In genomic region chr1:135765645-135766591, GRCm38 (mm10) we compare ENCODE assay signal across 8 mouse cellular contexts. TPM values are rescaled to one million over a fixed set of nuclear protein-coding genes. Genes with fewer than 3 reads are reported as not detected.
A peak's percentile ranks its signal among the peaks of the same experiment; 100 is the strongest.
DNase-seq lines count a peak whose midpoint lies in the region; ATAC-seq and TF ChIP-seq lines count a peak whose summit lies in the region.

Gene Phlda3 (plus strand): TSS chr1:135766119.

- H3K4me2 ChIP-seq in hindbrain, embryonic 11.5 days (replicated peaks; ENCODE audit: low read depth, low read length): peak within 1 kb of the TSS; percentile 96

- peak; percentile 76 for DNase-seq in MEL (ENCODE audit: low read depth, low spot score)
- peak; percentile 72 for DNase-seq in c-Kit-positive CD71-positive TER-119-positive erythroid progenitor cells, embryonic 14.5 days (ENCODE audit: low spot score)
- DNase-seq in frontal cortex, postnatal 10 days (ENCODE audit: low spot score in 2 of 2): peak; percentile 46 to 50
- DNase-seq in hindbrain, embryonic 11.5 days (ENCODE audit: low spot score): peak; percentile 77
- DNase-seq in layer of hippocampus, postnatal 14 days (ENCODE audit: low spot score in 2 of 2): peak; percentile 41 to 46
- peak; percentile 79 for DNase-seq in lung, postnatal 25 days (ENCODE audit: low spot score)
- peak; percentile 69 for DNase-seq in right cerebral cortex, adult 18-20 months
- peak; percentile 83 for DNase-seq in urinary bladder, postnatal 25 days (ENCODE audit: low spot score)

- peak in 1 of 2 experiments; percentile 44; a peak in 1 of 4 replicates for TF ChIP-seq POLR2A in MEL (IDR thresholded peaks at IDR 0.05; ENCODE audit: control insufficient read depth in 1 of 2, insufficient read depth in 1 of 2, low read depth in 1 of 2, low read length in 2 of 2, poor library complexity in 1 of 2)

- no peak within 1 kb of the TSS for H3K27ac ChIP-seq in MEL (ENCODE audit: control insufficient read depth, low read depth, low read length)
- H3K27ac ChIP-seq in hindbrain, embryonic 11.5 days (ENCODE audit: low read depth, low read length): peak within 1 kb of the TSS; percentile 62

- H3K9ac ChIP-seq in MEL (ENCODE audit: control insufficient read depth, low read depth, low read length, poor library complexity, severe bottlenecking): peak within 1 kb of the TSS; percentile 82
- peak within 1 kb of the TSS; percentile 74 for H3K9ac ChIP-seq in hindbrain, embryonic 11.5 days (ENCODE audit: low read depth, low read length)

- peaks cover 8% of the 10 kb centered on the region for H3K79me2 ChIP-seq in MEL (ENCODE audit: control insufficient read depth, insufficient read depth, low read length, poor library complexity)

- H3K36me3 ChIP-seq in MEL (ENCODE audit: control insufficient read depth in 1 of 2, insufficient read depth in 2 of 2, low read length in 2 of 2): peaks cover 0 to 18% of the 10 kb centered on the region in 2 experiments; a peak in 2 of 4 replicates
- no peaks in the 10 kb centered on the region for H3K36me3 ChIP-seq in hindbrain, embryonic 11.5 days (ENCODE audit: control insufficient read depth, insufficient read depth, low read length)

- under 1% methylated on average over 85 of the region's 90 CpGs for WGBS in hindbrain, embryonic 11.5 days

- TF ChIP-seq RAD21 in MEL (IDR thresholded peaks at IDR 0.05; ENCODE audit: low read depth, low read length): no peak

- no peak for TF ChIP-seq EP300 in MEL (IDR thresholded peaks at IDR 0.05; ENCODE audit: low read depth in 1 of 2, low read length in 2 of 2)

- peak within 1 kb of the TSS; percentile 71 to 97 for H3K4me3 ChIP-seq in MEL (ENCODE audit: control insufficient read depth in 1 of 2, insufficient read depth in 1 of 2, low read depth in 2 of 2, low read length in 2 of 2)
- H3K4me3 ChIP-seq in hindbrain, embryonic 11.5 days (ENCODE audit: low read depth, low read length): peak within 1 kb of the TSS; percentile 60

- no peaks in the 10 kb centered on the region for H3K9me3 ChIP-seq in MEL (replicated peaks; ENCODE audit: insufficient read depth, low read length)
- H3K9me3 ChIP-seq in hindbrain, embryonic 11.5 days (ENCODE audit: control insufficient read depth, low read length): no peaks in the 10 kb centered on the region

- H3K4me1 ChIP-seq in MEL (ENCODE audit: control insufficient read depth in 1 of 2, insufficient read depth in 2 of 2, low read length in 2 of 2): peaks cover 12 to 26% of the 10 kb centered on the region in 2 experiments
- H3K4me1 ChIP-seq in hindbrain, embryonic 11.5 days (replicated peaks; ENCODE audit: control insufficient read depth, insufficient read depth, low read length): 0 out of 2 replicates have a peak, but pooled peaks cover 10% of the 10 kb centered on the region

- peak; percentile 83 for ATAC-seq in hindbrain, embryonic 11.5 days (ENCODE audit: low FRiP score)

- no peak for TF ChIP-seq CTCF in MEL (IDR thresholded peaks at IDR 0.05 in 2 of 3, conservative IDR thresholded peaks at IDR 0.05 in 1 of 3; ENCODE audit: control insufficient read depth in 1 of 3, insufficient read depth in 1 of 3, low read depth in 2 of 3, low read length in 3 of 3, poor library complexity in 1 of 3, severe bottlenecking in 1 of 3)

- no peaks in the 10 kb centered on the region; a peak in 2 of 4 replicates for H3K27me3 ChIP-seq in MEL (ENCODE audit: control insufficient read depth in 1 of 2, insufficient read depth in 2 of 2, low read length in 2 of 2)
- 0 out of 2 replicates have a peak, but pooled peaks cover 2% of the 10 kb centered on the region for H3K27me3 ChIP-seq in hindbrain, embryonic 11.5 days (ENCODE audit: control insufficient read depth, insufficient read depth, low read length)

TF ChIP-seq in MEL, 35 proteins besides CTCF, POLR2A, EP300 and RAD21:
- TF ChIP-seq MAZ (IDR thresholded peaks at IDR 0.05; ENCODE audit: low read depth, low read length): peak; percentile 59
- no peak for TF ChIP-seq TBP (IDR thresholded peaks at IDR 0.05; ENCODE audit: low read depth, low read length)
- TF ChIP-seq TCF12 (IDR thresholded peaks at IDR 0.05; ENCODE audit: low read depth, low read length): no peak
- TF ChIP-seq JUND (IDR thresholded peaks at IDR 0.05; ENCODE audit: low read depth, low read length): no peak
- TF ChIP-seq SIN3A (IDR thresholded peaks at IDR 0.05; ENCODE audit: low read length): no peak; the same call in 1 of the 2 replicates
- no peak for TF ChIP-seq RCOR1 (IDR thresholded peaks at IDR 0.05; ENCODE audit: low read depth, low read length)
- TF ChIP-seq ETS1 (IDR thresholded peaks at IDR 0.05; ENCODE audit: low read depth, low read length): 0 out of 2 replicates have a peak, but pooled peaks have one; percentile 6
- TF ChIP-seq HCFC1 (IDR thresholded peaks at IDR 0.05; ENCODE audit: low read depth, low read length): no peak; the same call in 1 of the 2 replicates
- TF ChIP-seq MXI1 (IDR thresholded peaks at IDR 0.05; ENCODE audit: low read depth, low read length): no peak; the same call in 1 of the 2 replicates
- no peak for TF ChIP-seq MAFK (IDR thresholded peaks at IDR 0.05; ENCODE audit: borderline replicate concordance, low read depth, low read length)
- no peak for TF ChIP-seq MYC (IDR thresholded peaks at IDR 0.05; ENCODE audit: low read depth, low read length)
- no peak for TF ChIP-seq POLR2AphosphoS2 (IDR thresholded peaks at IDR 0.05; ENCODE audit: low read length)
- TF ChIP-seq USF1 (IDR thresholded peaks at IDR 0.05; ENCODE audit: low read depth, low read length): no peak
- TF ChIP-seq UBTF (IDR thresholded peaks at IDR 0.05; ENCODE audit: borderline replicate concordance, insufficient read depth, low read depth, low read length): peak; percentile 81; the same call in 1 of the 2 replicates
- no peak for TF ChIP-seq CHD2 (IDR thresholded peaks at IDR 0.05; ENCODE audit: low read length)
- TF ChIP-seq USF2 (IDR thresholded peaks at IDR 0.05; ENCODE audit: borderline replicate concordance in 1 of 2, insufficient read depth in 1 of 2, low read depth in 1 of 2, low read length in 2 of 2): no peak
- peak; percentile 51; the same call in 1 of the 2 replicates for TF ChIP-seq MAX (IDR thresholded peaks at IDR 0.05; ENCODE audit: low read length)
- TF ChIP-seq CHD1 (IDR thresholded peaks at IDR 0.05; ENCODE audit: low read depth, low read length): no peak
- no peak for TF ChIP-seq POLR2AphosphoS5 (IDR thresholded peaks at IDR 0.05; ENCODE audit: borderline replicate concordance, low read depth, low read length)
- TF ChIP-seq SMC3 (IDR thresholded peaks at IDR 0.05; ENCODE audit: low read depth, low read length): no peak
- no peak for TF ChIP-seq MEF2A (IDR thresholded peaks at IDR 0.05; ENCODE audit: extremely low read depth, insufficient replicate concordance, low read depth, low read length, poor library complexity, severe bottlenecking)
- TF ChIP-seq BHLHE40 (IDR thresholded peaks at IDR 0.05; ENCODE audit: borderline replicate concordance, low read depth, low read length): no peak
- no peak for TF ChIP-seq ZKSCAN1 (IDR thresholded peaks at IDR 0.05; ENCODE audit: low read depth, low read length)
- TF ChIP-seq ELF1 (IDR thresholded peaks at IDR 0.05; ENCODE audit: low read depth, low read length): peak; percentile 14; the same call in 1 of the 2 replicates
- no peak for TF ChIP-seq GATA1 (IDR thresholded peaks at IDR 0.05; ENCODE audit: low read depth, low read length)
- TF ChIP-seq ZNF384 (IDR thresholded peaks at IDR 0.05; ENCODE audit: low read depth, low read length): no peak
- no peak for TF ChIP-seq E2F4 (IDR thresholded peaks at IDR 0.05; ENCODE audit: borderline replicate concordance, low read depth, low read length)
- TF ChIP-seq NELFE (IDR thresholded peaks at IDR 0.05; ENCODE audit: low read depth, low read length): 0 out of 2 replicates have a peak, but pooled peaks have one; percentile 40
- TF ChIP-seq GABPA (IDR thresholded peaks at IDR 0.05; ENCODE audit: low read depth, low read length): no peak
- TF ChIP-seq ZMIZ1 (IDR thresholded peaks at IDR 0.05; ENCODE audit: low read depth, low read length): no peak
- no peak for TF ChIP-seq MYB (IDR thresholded peaks at IDR 0.05; ENCODE audit: low read depth, low read length)
- TF ChIP-seq KAT2A (conservative IDR thresholded peaks at IDR 0.05; ENCODE audit: low read depth, low read length): no peak
- TF ChIP-seq ZC3H11A (IDR thresholded peaks at IDR 0.05; ENCODE audit: low read depth, low read length): no peak
- TF ChIP-seq TAL1 (IDR thresholded peaks at IDR 0.05; ENCODE audit: low read length): no peak
- TF ChIP-seq NRF1 (IDR thresholded peaks at IDR 0.05; ENCODE audit: insufficient read depth, low read depth, low read length, poor library complexity, severe bottlenecking): peak; percentile 68

RNA-seq across cellular contexts. Expression of gene Phlda3, which starts in this region (rescaled TPM):
- 5.5 and 7.7 TPM in 2 replicates for total RNA-seq in MEL (2012; rRNA removed)
- 10 to 100 TPM in 1 of 2 experiments, not detected in 1; 20.0 TPM for polyA plus RNA-seq in MEL (2012; ENCODE audit: insufficient read depth in 1 of 2, insufficient read length in 2 of 2, low read depth in 1 of 2, low replicate concordance in 2 of 2, missing spikeins in 1 of 2)
- 18.2 and 18.6 TPM in 2 replicates for polyA plus RNA-seq in hindbrain, embryonic 11.5 days (2014; fragmentation: Nextera tagmentation; extraction: Ambion mirVana)
- 10 to 100 TPM; 16.6 to 18.2 TPM for total RNA-seq in layer of hippocampus, postnatal 14 days (2021)
